Mouse (Mus musculus): ENCODE results near the gene Eps8. TPM values are rescaled to one million over a fixed set of nuclear protein-coding genes. Genes with fewer than 3 reads are reported as not detected.

Gene Eps8
- polyA plus RNA-seq, 1 experiment from 2014 or later, result 14.2 TPM

- WGBS, result 88% methylated on average over 5 of the region's 5 CpGs
- no peak overlapping the region for H3K27ac ChIP-seq (replicated peaks)
Observed at GRCm38 (mm10) chr6:137580503-137580902, 74.2 kb downstream of the Eps8 start.

DNA sequence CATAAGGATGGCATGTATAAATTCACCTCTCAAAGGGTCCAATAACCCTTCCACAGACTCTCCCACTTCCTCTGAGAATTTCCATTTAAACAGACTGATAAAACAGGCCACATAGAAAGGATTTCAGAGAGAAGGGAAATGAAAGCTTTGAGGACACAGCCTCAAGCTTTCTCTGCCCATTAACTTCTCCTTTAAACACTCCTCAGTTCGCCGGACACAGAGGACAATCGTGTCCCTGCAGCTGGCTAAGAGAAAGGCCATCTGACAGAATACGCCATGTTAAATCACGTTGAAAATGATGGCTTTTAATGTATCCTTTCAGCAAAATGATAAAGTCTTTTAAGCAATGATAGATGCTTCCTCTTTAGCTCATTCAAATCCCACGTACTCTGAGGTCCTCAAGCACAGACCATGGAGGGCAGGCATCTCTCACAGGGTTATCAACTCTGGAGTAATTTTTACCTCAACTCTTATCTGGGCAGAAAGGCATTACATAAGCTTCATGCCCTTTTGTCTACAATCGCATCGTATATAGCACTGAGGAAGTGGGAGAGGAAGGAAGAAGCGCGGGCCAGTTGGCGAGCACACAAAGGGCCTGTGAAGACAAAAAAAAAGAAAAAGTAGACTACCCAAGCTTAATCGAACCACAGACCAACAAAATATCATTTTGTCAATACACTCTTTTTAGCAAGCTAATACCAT, 77.9 kb downstream of the Eps8 start:
- Histone ChIP-seq H3K4me1 (no peaks in the 10 kb centered on the region), H3K36me3 (no peaks in the 10 kb centered on the region), H3K9me3 (no peaks in the 10 kb centered on the region), H3K27me3 (no peaks in the 10 kb centered on the region), H3K27ac (replicated peaks) (no peak overlapping the region), H3K9ac (replicated peaks) (no peak overlapping the region), H3K4me2 (replicated peaks) (no peak overlapping the region), H3K4me3 (no peak overlapping the region)
- WGBS, result 79% methylated on average over 12 of the region's 12 CpGs
- no peak for ATAC-seq (replicated peaks)

More at GRCm38 (mm10) chr6:137580503-137580902, 74.2 kb downstream of the Eps8 start:
- no peaks in the 10 kb centered on the region for H3K9me3 ChIP-seq
- ATAC-seq (replicated peaks), result no peak
- no peak overlapping the region for H3K4me3 ChIP-seq
- H3K36me3 ChIP-seq, result no peaks in the 10 kb centered on the region
- no peak overlapping the region for H3K4me2 ChIP-seq (replicated peaks)
- H3K4me1 ChIP-seq, result no peaks in the 10 kb centered on the region
- H3K27me3 ChIP-seq, result no peaks in the 10 kb centered on the region
- no peak overlapping the region for H3K9ac ChIP-seq (replicated peaks)

DNA sequence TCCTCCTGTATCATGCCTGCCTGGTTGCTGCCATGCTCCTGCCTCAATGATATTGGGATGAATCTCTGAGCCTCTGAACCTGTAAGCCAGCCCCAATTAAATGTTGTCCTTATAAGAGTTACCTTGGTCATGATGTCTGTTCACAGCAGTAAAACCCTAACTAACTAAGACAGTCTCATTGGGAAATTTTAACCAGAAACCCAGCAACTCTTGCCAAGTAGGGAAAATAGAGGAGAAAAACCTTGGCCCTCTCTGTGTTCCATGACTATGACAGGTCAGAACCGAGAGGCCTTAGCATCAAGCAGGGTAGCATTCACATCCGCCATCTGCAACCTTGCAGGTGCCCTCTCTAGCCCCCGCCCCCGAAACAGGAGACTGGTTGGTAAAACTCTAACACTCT, 78.6 kb downstream of the Eps8 start:
- H3K4me1 ChIP-seq, result no peaks in the 10 kb centered on the region
- no peaks in the 10 kb centered on the region for H3K9me3 ChIP-seq
- H3K4me3 ChIP-seq, result no peak overlapping the region
- H3K4me2 ChIP-seq (replicated peaks), result no peak overlapping the region
- H3K27ac ChIP-seq (replicated peaks), result no peak overlapping the region
- 94% methylated on average over 4 of the region's 4 CpGs for WGBS
- no peak for ATAC-seq (replicated peaks)
- no peak overlapping the region for H3K9ac ChIP-seq (replicated peaks)
- H3K27me3 ChIP-seq, result no peaks in the 10 kb centered on the region
- H3K36me3 ChIP-seq, result no peaks in the 10 kb centered on the region

DNA sequence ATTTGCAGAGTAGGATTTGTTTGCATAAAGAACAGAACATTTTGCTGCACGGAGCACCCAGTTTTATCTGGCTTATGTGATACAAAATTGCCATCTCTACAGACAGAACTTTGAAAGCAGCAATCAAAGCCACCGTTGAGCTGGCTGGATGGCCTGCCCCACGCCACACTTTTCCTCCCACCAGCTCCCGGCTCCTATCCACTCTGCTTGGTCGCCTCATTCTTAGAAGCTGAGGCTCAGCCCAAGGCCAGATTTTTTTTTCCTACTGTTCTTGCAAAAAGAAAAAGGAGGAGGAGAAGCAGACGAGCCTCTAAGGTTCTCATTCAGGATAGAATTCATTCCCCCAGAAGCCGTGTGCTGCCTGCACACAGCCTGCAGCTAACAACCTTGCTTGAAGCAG, 80.8 kb downstream of the Eps8 start:
- H3K9me3 ChIP-seq, result no peaks in the 10 kb centered on the region
- ATAC-seq (replicated peaks), result no peak
- H3K36me3 ChIP-seq, result no peaks in the 10 kb centered on the region
- 75% methylated on average over 7 of the region's 7 CpGs for WGBS
- H3K9ac ChIP-seq (replicated peaks), result no peak overlapping the region
- H3K4me1 ChIP-seq, result no peaks in the 10 kb centered on the region
- no peaks in the 10 kb centered on the region for H3K27me3 ChIP-seq
- no peak overlapping the region for H3K27ac ChIP-seq (replicated peaks)
- no peak overlapping the region for H3K4me2 ChIP-seq (replicated peaks)
- H3K4me3 ChIP-seq, result no peak overlapping the region

GRCm38 (mm10) chr6:137570718-137571131, 84.0 kb downstream of the Eps8 start:
- Histone ChIP-seq H3K36me3 (no peaks in the 10 kb centered on the region), H3K9ac (replicated peaks) (no peak overlapping the region), H3K27ac (replicated peaks) (no peak overlapping the region), H3K4me1 (no peaks in the 10 kb centered on the region), H3K9me3 (no peaks in the 10 kb centered on the region), H3K4me3 (no peak overlapping the region), H3K4me2 (replicated peaks) (no peak overlapping the region), H3K27me3 (no peaks in the 10 kb centered on the region)
- no peak for ATAC-seq (replicated peaks)
- 78% methylated on average over 9 of the region's 9 CpGs for WGBS

DNA sequence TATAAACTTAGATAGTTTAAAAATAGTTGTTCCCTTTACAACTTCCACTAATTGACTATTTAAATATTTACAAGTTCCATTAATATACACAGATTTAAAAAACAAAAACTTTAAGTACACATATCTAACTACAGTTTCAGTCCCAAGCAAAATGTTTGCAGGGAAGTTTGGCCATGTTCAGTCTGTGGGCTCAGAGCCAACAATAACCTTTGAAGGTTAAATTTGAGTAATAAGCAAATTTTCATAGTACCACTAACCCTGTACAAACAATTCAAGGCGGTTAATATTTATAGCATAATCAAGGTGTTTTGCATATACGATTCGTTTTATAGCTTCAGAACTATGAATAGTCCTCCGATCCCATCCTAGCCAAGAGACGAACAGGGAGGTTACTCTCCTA, 84.7 kb downstream of the Eps8 start:
- Histone ChIP-seq H3K9me3 (no peaks in the 10 kb centered on the region), H3K27me3 (no peaks in the 10 kb centered on the region), H3K36me3 (no peaks in the 10 kb centered on the region), H3K4me3 (no peak overlapping the region), H3K4me2 (replicated peaks) (no peak overlapping the region), H3K9ac (replicated peaks) (no peak overlapping the region), H3K27ac (replicated peaks) (no peak overlapping the region), H3K4me1 (no peaks in the 10 kb centered on the region)
- no peak for ATAC-seq (replicated peaks)
- WGBS, result 93% methylated on average over 5 of the region's 5 CpGs

- Histone ChIP-seq H3K4me3 (no peak overlapping the region), H3K27me3 (no peaks in the 10 kb centered on the region), H3K9ac (replicated peaks) (no peak overlapping the region), H3K9me3 (no peaks in the 10 kb centered on the region), H3K36me3 (no peaks in the 10 kb centered on the region), H3K4me1 (no peaks in the 10 kb centered on the region), H3K4me2 (replicated peaks) (no peak overlapping the region), H3K27ac (replicated peaks) (no peak overlapping the region)
- WGBS, result 92% methylated on average over 6 of the region's 6 CpGs
- no peak for ATAC-seq (replicated peaks)
Observed at GRCm38 (mm10) chr6:137569071-137569470, 85.6 kb downstream of the Eps8 start.

- 95% methylated on average over 3 of the region's 3 CpGs for WGBS
Observed at GRCm38 (mm10) chr6:137565890-137566289, 88.8 kb downstream of the Eps8 start.

GRCm38 (mm10) chr6:137565454-137565853, 89.2 kb downstream of the Eps8 start:
- no peak overlapping the region for H3K27ac ChIP-seq (replicated peaks)
- H3K4me1 ChIP-seq, result peaks cover 3% of the 10 kb centered on the region; the same call in 1 of the 2 replicates
- no peaks in the 10 kb centered on the region for H3K36me3 ChIP-seq
- no peak for ATAC-seq (replicated peaks)
- no peaks in the 10 kb centered on the region for H3K27me3 ChIP-seq
- no peaks in the 10 kb centered on the region for H3K9me3 ChIP-seq
- WGBS, result 89% methylated on average over 6 of the region's 6 CpGs
- no peak overlapping the region for H3K4me3 ChIP-seq
- H3K9ac ChIP-seq (replicated peaks), result no peak overlapping the region
- no peak overlapping the region for H3K4me2 ChIP-seq (replicated peaks)

More at GRCm38 (mm10) chr6:137565890-137566289, 88.8 kb downstream of the Eps8 start:
- Histone ChIP-seq H3K27me3 (no peaks in the 10 kb centered on the region), H3K9ac (replicated peaks) (no peak overlapping the region), H3K9me3 (no peaks in the 10 kb centered on the region), H3K4me1 (no peaks in the 10 kb centered on the region), H3K36me3 (no peaks in the 10 kb centered on the region), H3K27ac (replicated peaks) (no peak overlapping the region), H3K4me3 (no peak overlapping the region), H3K4me2 (replicated peaks) (no peak overlapping the region)
- no peak for ATAC-seq (replicated peaks)

DNA sequence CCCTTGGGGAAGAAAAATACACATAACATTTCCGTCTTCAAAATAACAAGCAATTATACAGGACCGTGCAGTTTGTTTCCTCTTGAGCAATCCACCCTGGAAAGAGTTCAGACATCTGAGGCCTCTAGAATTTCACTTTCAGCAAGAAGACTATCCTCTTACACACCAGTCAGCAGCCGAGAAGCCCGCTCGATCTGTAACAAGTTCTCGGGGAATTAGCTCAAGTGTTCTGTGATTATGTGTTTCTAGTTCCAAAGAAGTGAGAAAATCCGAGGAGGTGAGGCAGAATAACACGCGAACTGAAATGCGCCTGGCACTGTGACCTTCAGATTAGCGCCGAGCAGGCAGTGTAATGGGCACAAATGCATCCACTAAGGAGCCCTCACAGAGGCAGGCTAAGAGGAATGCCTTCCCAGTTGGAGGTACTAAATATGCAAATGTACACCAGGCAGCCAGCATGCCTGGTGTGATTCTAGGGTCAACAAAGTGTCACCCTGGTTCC, 94.3 kb downstream of the Eps8 start:
- 39% methylated on average over 12 of the region's 12 CpGs for WGBS
- no peaks in the 10 kb centered on the region for H3K9me3 ChIP-seq
- no peak for ATAC-seq (replicated peaks)
- H3K27ac ChIP-seq (replicated peaks), result no peak overlapping the region
- H3K9ac ChIP-seq (replicated peaks), result no peak overlapping the region
- no peak overlapping the region for H3K4me2 ChIP-seq (replicated peaks)
- H3K4me3 ChIP-seq, result no peak overlapping the region
- H3K4me1 ChIP-seq, result peaks cover 5% of the 10 kb centered on the region; the same call in 1 of the 2 replicates
- H3K27me3 ChIP-seq, result no peaks in the 10 kb centered on the region
- no peaks in the 10 kb centered on the region for H3K36me3 ChIP-seq

- Histone ChIP-seq H3K4me2 (replicated peaks) (no peak overlapping the region), H3K4me3 (no peak overlapping the region), H3K27ac (replicated peaks) (no peak overlapping the region), H3K27me3 (no peaks in the 10 kb centered on the region), H3K4me1 (peaks cover 5% of the 10 kb centered on the region; the same call in 1 of the 2 replicates), H3K36me3 (no peaks in the 10 kb centered on the region), H3K9me3 (no peaks in the 10 kb centered on the region), H3K9ac (replicated peaks) (no peak overlapping the region)
- WGBS, result 89% methylated on average over 13 of the region's 13 CpGs
- no peak for ATAC-seq (replicated peaks)
Observed at GRCm38 (mm10) chr6:137558840-137559239, 95.8 kb downstream of the Eps8 start.

DNA sequence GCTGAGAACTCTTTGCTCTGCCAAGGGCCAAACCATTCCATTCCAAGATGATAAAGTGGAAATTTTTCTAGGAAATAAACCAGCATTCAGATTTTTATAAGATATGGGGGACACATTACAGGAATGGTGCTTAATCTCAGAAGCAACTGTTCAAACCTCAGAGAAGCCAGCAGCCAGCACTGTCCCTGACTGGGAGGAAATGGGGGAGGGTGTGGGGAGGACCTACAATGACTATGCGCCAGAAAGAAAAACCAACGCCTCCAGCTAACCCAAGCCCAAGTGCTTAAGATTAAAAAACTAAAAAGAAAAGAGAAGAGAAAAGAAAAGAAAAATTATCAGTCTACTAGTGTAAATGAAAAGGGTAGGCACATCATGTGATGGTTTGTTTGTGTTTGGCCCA, 97.0 kb downstream of the Eps8 start:
- Histone ChIP-seq H3K4me3 (no peak overlapping the region), H3K9me3 (no peaks in the 10 kb centered on the region), H3K4me1 (peaks cover 5% of the 10 kb centered on the region; the same call in 1 of the 2 replicates), H3K27me3 (no peaks in the 10 kb centered on the region), H3K4me2 (replicated peaks) (no peak overlapping the region), H3K9ac (replicated peaks) (no peak overlapping the region), H3K36me3 (no peaks in the 10 kb centered on the region), H3K27ac (replicated peaks) (no peak overlapping the region)
- WGBS, result 88% methylated on average over 2 of the region's 2 CpGs
- no peak for ATAC-seq (replicated peaks)

DNA sequence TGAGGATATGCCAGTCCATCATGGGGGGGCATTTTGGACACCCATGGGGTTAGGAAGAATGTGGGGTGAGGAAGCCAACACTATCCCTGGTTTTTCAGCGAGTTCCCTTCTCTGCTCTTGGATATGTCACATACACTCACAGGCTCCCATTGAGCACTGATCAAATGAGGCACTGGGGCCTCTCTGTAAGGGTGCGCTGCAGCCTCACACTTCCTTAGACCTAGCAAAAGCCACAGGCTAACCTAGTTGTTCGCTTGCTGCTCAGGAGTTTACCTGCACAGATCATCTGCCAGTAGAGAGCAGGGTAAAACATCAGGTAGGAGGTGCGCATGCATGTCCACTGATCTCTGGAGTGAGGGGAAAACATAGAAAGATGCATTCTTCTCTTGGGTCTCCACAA, 97.5 kb downstream of the Eps8 start:
- H3K4me2 ChIP-seq (replicated peaks), result no peak overlapping the region
- WGBS, result 95% methylated on average over 4 of the region's 4 CpGs
- H3K36me3 ChIP-seq, result no peaks in the 10 kb centered on the region
- ATAC-seq (replicated peaks), result no peak
- no peaks in the 10 kb centered on the region for H3K27me3 ChIP-seq
- no peak overlapping the region for H3K4me3 ChIP-seq
- no peak overlapping the region for H3K27ac ChIP-seq (replicated peaks)
- H3K9me3 ChIP-seq, result no peaks in the 10 kb centered on the region
- H3K9ac ChIP-seq (replicated peaks), result no peak overlapping the region
- peaks cover 5% of the 10 kb centered on the region; the same call in 1 of the 2 replicates for H3K4me1 ChIP-seq
